Mouse (Mus musculus) gastrocnemius, postnatal 10 days (tissue): ENCODE results near the gene Ddx19b. TPM values are rescaled to one million over a fixed set of nuclear protein-coding genes. Genes with fewer than 3 reads are reported as not detected.
A peak's percentile ranks its signal among the peaks of the same experiment; 100 is the strongest.
"Not testable (repeated sequence)": the region's sequence is repeated elsewhere in the genome, so short reads cannot be mapped to it uniquely, and the experiment has no call there.

Experiments
- DNase-seq: peaks from one replicate; pipeline ENCODE4 v3.0.0; 2021; ENCODE audit warnings: mixed read lengths
- total RNA-seq, 2 experiments: library from RNA; stranded (reverse); gene quantifications; 2 replicates each; pipeline ENCODE4 v1.2.3; 2021

Ddx19b gene
- total RNA-seq, 2 experiments from 2014 or later: 9.9 to 10.4 TPM

DNA sequence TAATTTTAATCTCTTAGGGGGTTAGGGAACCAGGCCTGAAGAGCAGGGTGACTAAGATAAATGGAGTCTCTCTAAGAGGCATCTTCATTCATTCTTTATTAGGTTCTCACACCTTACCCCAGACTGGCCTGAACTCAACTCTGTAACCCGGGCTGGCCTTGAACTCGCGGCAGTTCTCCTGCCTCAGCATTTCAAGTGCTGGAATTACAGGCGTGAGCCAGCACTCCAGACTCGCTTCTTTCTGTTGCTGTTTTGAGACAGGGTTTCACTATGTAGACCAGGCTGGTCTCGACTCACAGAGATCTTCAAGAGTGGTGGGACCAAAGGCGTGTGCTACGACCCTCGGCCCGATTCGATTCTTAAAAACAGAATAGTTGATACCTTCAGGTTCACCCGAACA is 2.7 kb upstream of the Ddx19b start:
- DNase-seq: no peak

DNA sequence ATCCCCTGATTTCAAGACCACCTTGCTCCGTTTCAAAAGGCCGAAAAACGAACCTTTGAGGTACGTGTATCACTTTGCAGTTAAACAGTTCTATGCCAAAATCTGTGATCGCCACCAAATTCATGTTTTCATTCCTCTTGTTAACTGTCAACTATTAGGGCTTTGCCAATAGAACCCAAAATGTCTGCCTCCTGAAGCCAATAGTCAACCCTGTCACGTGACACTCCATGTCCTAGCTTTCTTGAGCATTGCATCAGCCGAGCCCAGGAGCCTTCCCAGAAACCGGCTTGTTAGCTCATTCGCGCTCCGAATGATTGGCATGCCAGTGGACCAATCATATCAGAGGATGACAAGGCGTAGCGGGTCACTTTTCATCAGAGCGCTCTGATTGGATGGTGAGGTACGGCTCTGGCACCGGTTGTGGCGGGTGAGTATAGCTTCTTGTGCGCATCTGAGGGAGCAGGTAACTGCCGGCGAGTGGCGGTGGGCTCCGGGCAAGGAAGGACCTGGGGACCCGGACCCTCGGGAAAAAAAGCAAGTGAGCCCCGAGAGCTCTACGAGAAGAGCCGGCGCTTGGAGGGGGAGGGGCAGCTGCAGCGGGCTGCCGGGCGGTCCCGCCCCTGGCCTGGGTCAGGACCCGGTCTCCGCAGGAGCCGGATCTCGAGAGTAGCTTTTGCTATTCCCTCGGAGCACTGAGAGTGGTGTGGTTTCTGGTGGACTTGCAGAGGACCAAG is 2.1 kb upstream of the Ddx19b start:
- DNase-seq: peak; percentile 90

DNA sequence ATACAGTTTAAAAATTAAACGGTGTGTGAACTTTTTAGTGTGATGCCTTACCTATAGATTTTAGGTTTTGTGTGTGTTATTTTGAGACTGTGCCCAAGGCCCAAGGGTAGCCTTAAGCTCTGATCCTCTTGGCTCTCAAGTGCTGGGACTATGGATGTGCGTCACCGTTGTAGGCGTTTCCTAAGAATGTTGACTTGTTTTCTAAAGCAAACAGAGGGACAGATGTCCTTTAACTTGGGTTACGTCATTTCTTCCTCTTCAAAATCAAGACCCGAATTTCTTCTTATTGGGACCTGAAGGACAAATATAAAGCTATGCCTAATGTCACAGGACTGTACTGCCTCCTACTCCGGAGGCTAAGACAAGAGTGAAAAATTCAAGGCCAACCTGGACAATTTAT is 1.4 kb upstream of the Ddx19b start, which contains the start of gene Aars:
Gene Aars (plus strand): TSS at position 229 of the 400 bp plus-strand sequence.
- DNase-seq: no peak

DNA sequence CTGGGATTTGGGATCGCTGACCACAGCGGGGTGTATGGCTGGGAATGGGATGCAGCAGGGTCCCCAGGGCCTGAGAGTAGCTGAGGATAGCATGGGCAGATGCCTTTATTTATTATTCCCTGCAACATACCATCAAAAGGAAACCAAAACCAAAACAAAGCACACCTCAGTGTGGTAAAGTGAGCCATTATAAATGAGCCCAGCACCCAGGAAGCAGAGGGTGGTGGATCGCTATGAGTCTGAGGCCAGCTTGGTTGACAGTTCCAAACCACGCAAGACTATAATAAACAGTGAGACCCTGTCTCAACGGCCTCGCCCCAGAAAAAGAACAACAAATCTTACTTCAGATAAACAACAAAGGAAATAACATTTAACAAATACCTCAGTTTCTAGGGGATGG is 1.5 kb downstream of the Ddx19b start:
- no peak for DNase-seq

DNA sequence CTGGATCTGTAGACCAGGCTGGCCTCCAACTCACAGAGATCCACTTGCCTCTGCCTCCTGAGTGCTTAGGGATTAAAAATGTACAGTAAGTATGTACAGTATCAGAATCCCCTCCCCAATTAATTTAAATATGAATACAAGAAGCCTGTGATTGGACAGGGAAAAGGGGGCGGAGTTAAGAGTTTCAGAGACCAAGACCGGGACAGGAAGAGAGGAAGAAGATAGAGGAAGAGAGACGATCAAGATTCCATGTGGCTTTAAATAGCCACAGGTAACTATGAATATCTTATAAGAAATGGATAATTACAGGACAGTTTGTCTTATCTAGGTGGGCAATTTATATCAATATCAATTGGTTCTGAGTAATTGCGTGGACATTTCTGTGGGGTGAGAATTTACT is 2.0 kb downstream of the Ddx19b start:
- no peak for DNase-seq

DNA sequence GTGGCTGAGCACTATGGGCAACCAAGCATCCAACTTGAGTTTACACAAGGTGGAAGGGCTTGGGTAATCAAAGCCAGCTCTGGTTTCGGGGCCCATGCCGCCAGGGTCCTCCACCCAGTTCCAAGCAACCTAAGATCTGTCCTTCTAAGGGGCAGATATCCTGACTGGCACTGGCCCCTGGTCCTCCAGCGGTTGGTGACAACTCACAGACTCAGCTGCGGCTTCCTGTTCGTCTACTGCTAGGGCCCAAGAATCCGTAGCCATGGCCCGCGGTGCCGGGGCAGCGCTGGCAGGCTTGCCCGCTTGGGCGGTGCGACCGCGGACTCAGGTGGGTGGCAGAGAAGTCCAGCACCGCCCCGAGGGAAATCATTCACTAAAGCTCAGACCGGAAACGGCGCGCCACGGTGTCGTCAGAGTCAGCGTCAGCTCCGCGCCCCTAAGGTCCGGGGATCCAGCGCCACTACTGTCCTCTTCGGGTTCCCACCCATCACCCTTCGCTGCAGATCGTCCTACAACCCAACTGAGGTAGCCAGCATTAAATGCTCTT is 4.1 kb downstream of the Ddx19b start:
- peak; percentile 78 for DNase-seq

DNA sequence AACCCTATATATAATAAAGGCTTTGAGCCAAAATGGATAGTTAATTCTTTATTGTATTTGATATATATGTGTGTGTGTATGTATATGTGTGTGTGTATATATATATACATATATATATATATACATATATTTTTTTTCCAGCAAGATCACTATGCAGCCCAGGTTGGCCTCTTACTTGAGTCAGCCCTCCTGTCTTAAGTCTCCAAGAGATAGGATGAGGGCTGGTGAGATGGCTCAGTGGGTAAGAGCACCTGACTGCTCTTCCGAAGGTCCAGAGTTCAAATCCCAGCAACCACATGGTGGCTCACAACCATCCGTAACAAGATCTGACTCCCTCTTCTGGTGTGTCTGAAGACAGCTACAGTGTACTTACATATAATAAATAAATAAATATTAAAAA is 4.9 kb downstream of the Ddx19b start:
- DNase-seq: not testable (repeated sequence)

DNA sequence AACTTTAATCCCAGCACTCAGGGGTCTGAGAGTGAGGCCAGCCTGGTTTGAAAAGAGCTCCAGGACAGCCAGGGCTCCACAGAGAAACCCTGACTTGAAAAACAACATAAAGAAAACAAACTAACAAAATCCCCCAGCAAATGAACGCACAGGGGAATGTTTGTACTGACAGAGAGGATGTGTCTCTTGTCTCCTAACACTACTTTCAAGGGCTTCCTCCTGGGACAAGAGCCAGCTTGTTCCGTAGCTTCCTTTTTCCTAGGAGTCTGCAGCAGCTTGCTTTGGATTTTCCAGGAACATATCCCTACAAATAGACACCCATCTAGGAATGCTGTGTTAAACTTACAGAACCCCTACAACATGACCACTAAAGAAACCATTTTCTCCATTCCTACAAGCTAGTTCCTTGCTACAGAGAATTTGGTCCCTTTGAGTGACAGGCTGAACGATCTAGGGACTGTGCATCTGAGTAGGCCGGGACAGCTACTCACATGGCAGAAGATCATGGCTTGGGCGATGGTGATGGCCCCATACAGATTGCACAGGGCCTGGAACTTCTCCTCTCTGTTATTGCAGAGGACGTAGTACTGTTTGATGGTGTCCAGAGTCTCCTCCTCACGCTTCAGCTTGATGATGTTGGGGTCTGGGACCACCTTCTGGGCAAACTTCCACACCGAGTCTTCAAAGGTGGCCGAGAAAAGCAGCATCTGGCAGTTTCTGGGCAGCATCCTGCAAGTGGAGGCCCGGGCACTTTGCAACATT is 21.1 kb downstream of the Ddx19b start:
- not testable (repeated sequence) for DNase-seq

DNA sequence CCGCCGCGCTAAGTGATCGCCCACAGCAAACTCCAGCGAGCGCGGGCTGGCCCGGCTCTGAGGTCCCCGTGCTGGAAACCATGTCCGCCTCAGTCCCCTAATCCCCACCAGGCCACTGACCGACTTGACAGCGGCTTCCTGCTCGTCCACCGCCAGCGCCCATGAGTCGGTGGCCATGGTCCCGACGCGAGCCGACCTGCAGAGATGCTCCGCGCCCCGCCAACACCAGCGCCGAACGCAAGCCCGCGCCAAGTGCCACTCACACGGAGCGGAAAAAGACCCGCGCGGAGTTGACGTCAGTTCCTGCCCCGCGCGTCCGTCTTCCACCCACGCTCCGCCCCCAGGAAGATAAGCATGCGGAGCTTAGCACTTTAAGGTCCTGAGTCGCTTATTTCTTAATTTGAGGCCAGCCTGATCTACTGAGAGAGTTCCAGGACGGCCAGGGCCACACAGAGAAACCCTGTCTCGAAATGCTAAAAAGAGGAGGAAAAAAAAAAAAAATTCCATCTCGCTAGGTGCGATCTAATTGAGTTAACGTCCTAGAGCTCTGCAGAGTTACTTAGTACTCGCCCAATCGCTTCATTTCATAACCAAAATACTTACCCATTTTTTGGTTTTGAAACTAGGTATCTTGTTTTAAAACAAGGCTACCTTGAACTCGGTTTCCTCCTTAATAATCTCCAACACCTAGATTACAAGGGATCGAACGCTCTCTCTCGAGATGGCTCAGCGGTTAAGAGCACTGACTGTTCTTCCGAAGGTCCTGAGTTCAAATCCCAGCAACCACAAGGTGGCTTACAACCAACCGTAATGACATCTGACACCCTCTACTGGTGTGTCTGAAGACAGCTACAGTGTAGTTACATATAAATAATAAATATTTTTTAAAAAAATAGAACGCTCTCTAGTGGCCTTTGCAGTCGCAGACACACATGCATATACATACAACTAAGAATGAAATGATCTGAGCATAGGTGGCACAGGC is 33.7 kb downstream of the Ddx19b start, which contains the start of gene Ddx19a:
Gene Ddx19a (minus strand): TSS at position 254 of the 985 bp plus-strand sequence.
- peak; percentile 86 for DNase-seq

DNA sequence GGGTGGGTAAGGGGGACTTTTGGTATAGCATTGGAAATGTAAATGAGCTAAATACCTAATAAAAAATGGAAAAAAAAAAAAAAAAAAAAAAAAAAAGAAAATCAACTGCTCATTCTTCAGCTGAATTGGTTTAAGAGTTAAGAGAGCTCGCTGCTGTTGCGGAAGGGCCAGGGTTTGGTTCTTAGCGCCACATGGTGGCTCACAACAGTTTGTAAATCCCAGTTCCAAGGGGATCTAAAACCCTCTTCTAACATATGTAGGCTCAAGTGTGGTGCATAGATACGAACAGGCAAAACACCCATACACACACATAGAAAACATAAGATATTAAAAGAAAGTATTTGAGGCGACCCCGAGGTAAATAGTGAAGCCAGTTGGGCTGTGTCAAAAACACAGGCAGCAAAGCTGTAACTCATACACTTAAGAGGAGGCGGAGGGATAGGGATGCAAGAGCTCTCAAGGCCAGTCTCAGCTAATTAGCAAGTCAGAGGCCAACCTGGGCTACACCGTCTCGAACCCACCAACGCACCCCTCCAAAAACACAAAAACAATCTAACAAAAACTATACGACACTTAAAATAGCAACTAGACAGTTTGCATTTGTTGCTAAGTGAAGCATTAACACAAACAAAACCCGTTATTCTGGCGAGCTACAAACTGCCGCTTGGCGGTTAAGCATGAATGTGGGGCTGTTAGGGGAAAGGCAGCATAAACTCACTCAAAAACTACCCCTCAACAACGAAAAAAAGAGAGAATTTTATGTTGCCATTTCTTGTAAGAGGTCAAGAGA is 34.7 kb downstream of the Ddx19b start:
- no peak for DNase-seq

DNA sequence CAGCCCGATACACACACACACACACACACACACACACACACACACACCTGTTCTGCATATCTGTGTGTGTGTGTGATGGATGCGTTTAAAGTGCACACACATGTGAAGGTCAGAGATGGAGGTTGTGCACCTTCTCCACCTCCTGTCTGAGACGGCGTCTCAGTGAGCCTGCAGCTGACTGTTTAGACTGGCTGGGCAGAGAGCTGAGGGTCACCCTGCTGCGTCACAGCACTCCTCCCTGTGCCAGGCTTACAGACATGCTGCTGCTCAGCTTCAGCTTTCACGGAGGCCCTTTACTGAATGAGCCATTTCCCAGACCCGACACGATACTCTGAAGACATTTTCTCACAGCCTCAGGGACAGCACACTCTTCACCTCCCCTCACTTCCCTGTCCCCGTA is 41.5 kb downstream of the Ddx19b start:
- DNase-seq: no peak

DNA sequence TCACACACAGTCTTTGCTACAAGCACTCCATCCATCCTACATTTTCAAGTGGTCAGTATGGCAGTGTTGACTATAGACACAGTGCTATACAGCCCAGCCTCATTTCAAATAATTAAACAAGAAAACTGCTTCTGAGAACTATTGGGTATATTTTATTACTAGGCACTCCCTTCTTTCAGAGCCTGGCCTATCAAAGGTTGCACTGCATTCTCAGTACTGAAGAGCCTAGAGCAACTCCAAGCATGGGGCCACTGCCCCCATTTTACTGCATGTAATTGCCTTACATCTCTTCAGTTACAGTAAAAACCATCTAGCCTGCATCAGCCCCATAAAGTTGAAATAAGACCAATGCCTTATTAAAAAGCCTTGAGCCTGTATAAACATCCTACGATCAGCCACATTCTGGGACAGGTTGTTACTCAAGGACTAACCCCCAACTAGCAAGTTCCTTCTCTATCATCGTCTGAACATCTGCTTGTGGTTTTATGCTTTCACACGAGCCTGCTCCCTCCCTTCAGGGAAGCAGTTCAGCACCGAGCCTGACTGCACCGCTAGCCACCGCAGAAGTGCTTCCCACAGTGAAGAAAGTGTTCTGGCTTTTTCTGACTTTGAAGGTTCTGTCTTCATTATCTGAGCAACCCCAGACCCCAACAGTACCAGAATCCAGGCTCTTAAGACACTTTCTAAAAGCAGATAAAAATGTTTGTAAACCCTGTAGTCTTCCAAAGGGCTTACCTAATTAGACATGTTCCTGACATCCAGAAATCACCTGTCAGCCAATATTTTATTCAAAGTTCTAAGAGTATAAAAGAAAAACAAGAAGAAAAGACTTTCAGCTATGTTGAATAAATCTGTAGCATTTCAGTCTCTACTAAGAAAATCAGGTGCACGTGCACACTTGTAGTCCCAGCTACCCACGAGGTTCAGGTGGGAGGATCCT is 43.5 kb downstream of the Ddx19b start:
- DNase-seq: no peak

DNA sequence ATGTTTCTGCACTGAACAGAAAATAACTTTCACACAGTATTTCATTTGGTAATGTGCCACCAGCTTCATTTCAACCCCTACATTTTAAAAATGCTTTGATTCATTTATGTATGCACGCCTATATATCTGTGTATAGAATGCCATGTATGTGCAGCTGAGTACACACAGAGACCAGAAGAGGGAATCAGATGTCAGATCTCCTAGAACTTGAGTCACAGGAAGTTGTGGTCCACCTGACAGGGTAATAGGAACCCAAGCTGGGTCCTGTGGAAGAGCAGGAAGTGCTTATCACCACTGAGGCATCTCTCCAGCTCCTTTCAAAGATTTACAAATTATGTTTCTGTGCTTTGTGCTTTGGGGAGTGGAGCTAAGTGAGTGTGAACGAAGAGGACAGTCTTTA is 50.2 kb downstream of the Ddx19b start:
- no peak for DNase-seq

DNA sequence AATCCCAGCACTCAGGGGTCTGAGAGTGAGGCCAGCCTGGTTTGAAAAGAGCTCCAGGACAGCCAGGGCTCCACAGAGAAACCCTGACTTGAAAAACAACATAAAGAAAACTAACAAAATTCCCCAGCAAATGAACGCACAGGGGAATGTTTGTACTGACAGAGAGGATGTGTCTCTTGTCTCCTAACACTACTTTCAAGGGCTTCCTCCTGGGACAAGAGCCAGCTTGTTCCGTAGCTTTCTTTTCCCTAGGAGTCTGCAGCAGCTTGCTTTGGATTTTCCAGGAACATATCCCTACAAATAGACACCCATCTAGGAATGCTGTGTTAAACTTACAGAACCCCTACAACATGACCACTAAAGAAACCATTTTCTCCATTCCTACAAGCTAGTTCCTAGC is 53.6 kb downstream of the Ddx19b start:
- DNase-seq: not testable (repeated sequence)

DNA sequence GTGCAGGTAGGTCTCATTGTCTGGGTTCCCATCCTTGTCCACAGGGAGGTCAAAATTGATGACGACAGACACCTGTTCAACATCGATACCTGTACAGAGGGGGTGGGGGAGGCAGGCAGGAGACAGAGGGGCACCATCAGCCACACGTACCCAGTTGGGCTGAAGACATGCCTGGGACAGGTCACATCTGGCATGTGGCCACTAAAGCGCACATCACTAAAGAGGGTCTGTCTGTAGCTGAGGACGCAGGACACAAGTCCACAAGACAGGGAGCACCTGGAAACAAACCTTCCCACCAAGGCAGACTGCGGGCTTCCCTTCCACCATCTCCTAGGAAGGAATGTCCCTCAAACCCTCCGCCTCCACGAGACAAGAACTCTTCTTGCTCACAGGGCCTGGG is 55.0 kb downstream of the Ddx19b start:
- DNase-seq: not testable (repeated sequence)

DNA sequence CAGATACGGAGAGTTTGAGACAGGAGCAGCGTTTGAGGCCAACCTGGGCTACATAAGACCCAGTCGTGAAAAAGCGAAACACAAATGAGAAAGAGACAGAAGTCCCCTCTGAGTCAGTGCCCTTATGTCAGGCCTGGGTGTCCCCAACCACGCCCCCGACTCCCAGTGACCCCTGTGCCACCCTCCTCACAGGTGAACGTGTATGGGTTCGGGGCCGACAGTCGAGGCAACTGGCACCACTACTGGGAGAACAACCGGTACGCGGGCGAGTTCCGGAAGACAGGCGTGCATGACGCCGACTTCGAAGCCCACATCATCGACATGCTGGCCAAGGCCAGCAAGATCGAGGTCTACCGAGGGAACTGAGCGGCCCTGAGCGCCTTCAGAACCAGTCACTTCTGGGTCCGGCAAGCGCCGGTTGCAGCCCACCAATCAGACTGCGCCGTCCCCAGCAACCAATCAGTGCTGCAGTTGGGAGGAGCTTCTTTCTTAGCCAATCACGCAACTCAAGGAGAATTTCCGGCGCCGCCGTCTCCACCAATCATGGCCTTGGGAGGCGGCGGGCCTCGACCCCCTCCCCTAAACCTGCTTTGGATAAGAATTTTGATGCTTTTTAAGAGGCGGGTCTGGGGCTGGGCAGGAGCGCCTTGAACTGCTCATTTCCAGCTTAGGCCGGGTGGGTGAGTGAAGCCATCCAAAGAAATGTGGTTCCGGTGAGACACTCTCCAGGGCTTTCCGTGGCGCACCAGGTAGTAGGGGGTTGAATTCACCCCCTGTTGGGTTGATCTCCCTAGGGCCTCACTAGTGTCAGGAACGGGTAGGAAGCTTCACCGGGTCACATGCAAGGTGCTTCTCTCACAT is 61.4 kb downstream of the Ddx19b start:
- peak; percentile 81 for DNase-seq

DNA sequence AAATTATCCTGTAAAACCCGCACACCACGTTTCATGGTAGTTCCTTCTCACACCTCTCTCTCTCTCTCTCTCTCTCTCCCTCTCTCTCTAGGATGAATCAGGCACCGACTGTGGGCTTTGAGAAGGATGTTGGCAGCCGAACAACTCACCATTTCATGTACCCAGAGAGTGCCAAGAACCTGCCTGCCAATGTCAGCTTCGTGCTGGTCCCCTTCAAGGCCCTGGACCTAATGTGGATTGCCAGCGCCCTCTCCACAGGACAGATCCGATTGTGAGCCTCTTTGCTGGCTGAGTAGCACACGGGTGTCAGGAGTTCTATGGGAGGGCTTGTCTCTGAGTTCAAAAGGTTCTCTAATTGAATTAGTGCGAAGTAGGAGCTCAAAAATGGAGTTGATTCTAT is 64.2 kb downstream of the Ddx19b start:
- DNase-seq: no peak

DNA sequence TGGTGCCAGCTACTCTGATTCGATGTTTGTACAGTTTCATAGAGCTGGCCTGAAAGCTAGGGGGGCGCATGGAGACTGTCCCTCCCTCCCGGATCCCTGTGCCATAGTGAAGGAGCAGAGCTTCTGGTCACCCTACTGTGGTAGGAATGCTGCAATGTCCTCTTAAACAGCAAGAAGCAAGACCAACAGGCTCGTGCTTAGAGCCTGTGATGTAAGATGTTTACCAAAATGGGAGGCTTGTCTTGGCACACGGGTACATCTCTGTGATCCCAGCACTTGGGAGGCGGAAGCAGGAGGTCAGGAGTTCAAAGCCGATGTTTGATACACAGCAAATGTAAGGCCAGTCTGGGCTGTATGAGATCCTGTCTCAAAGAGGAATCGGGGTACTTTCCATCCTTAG is 65.0 kb downstream of the Ddx19b start:
- no peak for DNase-seq

DNA sequence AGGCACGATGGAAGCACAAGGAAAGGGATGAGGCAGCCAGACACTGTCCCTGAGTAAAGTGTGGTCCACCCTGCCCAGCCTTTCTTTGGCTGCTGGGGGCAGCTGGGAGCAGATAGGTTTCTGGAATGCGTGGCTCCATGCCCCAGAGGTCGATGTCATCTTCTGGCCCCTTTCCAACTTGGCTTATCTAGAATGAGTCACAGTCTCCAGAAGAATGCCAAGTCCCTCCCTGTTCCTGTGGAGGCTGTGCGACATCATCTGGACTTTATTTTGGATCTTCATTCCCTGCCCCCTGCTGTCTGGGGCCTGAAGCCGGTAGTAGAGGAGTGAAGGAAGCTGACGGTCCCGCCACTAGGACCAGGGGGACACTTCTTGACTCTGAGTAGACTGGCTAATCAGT is 66.0 kb downstream of the Ddx19b start:
- peak; percentile 68 for DNase-seq
